Mouse (Mus musculus): ENCODE measurements around the gene Ppargc1a.

The Ppargc1a gene

DNA sequence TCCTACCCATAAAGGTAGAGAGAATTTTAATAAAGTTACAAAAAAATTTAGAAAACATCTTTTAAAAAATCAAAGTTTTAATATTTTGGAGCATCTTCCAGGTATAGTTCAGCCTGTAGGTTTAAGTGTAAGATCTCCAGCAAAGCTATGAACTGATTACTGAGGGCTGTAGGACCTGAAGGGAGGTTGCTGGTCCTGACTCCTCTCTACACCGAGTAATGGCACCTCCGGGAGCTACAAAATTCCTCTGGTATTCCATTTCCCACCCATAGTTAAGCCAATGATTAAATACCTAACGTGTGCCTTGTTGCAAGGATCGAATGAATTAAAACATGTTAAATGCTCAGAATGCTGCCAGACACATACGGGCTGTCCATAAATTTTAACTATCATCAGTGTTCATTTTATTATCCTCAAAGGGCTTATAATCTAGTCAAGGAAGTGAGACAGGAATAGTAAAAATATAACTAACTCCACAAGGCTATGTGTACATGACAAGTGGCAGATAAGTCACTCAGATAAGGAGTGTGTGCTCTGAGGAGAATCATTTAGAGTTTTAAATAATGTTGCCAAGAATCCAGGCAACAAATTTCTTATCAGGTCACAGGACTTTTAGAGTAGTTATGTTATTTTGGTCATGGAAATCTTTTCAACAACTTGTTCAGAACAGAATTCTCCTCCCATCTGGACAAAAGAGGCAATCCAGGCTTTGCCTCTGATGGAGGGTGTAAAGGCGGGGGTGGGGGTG is 49.9 kb downstream of the Ppargc1a start:
- no peak for DNase-seq (ENCODE audit: low read depth in 2 of 2, low spot score in 2 of 2)

DNA sequence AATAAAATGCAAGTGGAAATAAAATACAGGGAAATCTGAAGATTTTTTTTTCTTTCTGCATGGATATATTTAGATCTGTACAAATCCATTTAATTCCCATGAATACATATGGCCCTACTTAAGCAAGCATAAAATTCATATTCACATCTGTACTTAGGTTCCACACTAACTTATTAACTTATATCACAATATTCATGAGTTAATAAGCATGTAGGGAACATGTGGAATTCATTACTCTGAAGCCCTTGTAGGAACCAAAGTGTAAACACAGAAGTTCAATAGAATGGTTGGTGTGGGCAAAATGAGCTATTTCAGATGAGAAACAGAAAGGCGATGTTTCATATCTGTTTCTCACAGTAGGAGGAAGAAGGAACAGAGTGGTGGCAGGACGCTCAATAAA is 62.9 kb downstream of the Ppargc1a start:
- DNase-seq (ENCODE audit: low read depth in 2 of 2, low spot score in 2 of 2), result no peak

DNA sequence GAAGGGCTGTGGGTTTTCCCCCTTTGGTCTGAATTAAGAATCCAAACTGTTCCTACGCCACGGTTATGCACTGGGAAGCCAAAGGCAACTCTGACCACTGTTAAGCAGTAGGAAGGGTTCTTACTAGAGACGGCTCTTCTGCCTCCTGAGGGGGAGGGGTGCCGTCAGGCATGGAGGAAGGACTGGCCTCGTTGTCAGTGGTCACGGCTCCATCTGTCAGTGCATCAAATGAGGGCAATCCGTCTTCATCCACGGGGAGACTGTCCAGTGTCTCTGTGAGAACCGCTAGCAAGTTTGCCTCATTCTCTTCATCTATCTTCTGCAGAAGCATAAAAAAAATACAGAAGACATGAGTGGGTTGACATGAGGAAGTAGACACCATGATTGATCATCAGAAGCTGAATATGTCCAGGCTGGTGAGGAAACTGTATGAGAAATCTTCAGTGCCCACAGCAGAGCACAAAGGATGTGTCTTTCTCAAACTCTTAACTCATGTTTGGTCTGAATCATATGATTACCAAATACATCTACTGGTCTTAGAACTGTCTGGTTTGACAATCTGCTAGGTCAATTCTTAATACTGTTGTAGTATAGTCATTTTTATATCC is 69.5 kb downstream of the Ppargc1a start:
- no peak for DNase-seq (ENCODE audit: low read depth in 2 of 2, low spot score in 2 of 2)

DNA sequence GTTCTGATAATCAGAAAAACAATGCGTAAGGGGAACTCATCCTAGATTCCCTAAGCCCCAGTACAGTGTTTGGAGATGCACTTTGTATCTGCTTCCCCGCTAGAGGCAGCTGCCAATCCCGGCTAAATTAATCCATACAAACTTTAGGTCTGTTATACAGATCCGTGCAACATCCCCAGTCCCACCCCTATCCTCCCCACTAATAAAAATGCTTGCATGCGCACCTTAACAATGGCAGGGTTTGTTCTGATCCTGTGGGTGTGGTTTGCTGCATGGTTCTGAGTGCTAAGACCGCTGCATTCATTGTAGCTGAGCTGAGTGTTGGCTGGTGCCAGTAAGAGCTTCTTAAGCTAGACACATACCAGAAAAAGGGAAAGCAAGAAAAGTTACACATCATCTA is 72.1 kb downstream of the Ppargc1a start:
- DNase-seq (ENCODE audit: low read depth in 2 of 2, low spot score in 2 of 2), result no peak

DNA sequence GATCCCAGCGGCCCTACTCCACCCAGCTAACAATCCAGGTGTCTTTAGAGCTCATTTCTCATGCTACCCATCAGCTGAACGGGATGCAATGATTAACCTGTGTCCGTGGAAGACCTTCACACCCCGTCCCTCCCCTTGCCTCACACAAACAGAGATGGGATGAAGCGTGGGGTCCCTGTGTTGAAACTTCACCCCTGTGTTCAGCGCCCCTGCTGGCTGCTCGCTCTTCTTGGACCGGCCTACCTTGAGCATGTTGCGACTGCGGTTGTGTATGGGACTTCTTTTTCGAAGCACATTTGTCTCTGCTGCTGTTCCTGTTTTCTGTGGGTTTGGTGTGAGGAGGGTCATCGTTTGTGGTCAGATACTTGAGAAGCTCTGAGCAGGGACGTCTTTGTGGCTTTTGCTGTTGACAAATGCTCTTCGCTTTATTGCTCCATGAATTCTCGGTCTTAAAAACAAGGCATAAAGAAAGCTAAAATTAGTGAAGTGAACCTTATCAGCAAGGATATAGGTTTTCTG is 73.1 kb downstream of the Ppargc1a start:
- no peak for DNase-seq (ENCODE audit: low read depth in 2 of 2, low spot score in 2 of 2)

DNA sequence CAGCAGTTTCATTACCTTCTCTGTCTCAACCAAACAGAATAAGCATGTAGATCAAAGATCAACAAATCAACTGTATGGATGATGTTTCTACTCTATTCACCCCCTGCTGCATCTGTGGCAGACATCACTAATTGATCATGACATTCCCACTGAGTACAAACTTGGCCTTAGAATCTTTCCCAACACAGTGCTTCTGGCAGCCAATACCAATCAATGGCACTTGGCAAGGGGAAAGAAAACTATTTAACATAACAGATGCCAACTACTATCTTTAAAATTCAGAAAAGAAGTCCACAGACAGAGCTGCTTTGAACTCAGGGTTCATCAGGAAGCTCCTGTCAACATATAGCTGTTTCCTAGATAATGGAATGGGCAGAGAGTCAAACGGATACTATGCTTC is 83.8 kb downstream of the Ppargc1a start:
- DNase-seq (ENCODE audit: low read depth in 2 of 2, low spot score in 2 of 2), result no peak

DNA sequence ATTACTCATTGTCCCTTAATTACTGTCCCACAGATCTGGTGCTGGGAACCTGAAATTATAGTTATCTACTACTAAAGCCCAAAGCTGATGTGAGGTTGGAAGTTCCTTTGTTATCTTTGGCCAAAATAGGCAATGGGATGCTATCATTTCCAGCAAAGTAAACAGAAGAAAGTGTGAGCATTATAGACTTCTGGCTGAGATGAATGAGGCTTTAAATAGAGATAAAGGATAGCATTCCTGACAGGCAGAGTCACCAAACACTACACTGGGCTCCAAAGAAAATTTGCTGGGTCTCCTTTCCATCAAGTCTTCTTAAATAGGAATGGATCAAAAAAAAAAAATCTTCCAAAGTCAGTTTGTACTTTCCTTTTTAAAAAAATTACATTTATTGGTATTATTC is 87.7 kb downstream of the Ppargc1a start:
- DNase-seq (ENCODE audit: low read depth in 2 of 2, low spot score in 2 of 2), result no peak

DNA sequence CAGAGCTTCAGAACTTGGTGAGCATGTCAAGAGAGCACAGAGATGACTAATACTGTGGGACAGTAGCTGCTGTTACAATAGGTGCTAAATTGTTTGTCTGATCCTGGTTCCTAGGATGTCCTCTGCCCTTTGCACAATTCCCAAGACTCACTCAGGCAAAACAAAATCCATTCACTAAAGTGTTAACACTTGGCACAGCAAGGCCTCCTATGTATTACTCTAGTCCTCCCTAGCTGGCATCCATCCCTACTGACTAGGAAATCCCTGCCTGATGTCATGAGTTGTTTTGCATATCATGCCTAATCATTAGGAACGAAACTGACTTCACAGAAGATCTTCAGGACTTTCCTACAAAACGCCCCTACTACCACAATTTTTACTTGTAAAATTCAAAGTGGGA is 88.1 kb downstream of the Ppargc1a start:
- no peak for DNase-seq (ENCODE audit: low read depth in 2 of 2, low spot score in 2 of 2)

DNA sequence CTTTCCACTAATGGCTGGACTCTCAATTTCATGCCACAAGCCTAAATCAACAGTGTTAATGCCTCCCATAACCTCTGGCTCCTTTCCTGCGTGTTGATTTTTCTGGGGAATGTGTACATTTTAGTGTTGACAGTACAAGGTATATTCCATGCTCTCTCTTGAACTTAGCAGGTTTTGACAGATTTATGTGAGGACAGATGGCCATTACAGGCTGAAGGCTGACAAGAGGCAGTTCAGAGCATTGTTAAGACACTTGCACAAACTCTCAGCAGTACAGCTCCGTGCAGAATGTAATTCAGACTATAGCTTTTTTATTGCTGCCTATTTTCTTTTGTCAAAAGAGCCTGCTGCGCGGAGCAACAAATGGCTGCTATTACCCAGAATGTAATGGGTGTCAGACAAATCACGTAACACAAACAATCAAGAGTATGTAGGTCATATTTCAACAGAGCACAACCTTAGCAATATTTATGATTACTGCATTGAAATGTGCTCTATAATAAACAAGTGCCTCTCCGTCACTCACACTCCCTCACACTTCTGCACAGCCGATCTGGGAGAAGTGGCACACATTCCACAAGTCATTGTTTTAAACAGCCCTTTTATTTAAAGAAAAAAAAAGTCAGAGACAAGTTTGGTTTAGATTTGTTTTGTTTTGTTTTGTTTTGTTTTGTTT is 89.1 kb downstream of the Ppargc1a start:
- DNase-seq (ENCODE audit: low read depth in 2 of 2, low spot score in 2 of 2), result no peak

DNA sequence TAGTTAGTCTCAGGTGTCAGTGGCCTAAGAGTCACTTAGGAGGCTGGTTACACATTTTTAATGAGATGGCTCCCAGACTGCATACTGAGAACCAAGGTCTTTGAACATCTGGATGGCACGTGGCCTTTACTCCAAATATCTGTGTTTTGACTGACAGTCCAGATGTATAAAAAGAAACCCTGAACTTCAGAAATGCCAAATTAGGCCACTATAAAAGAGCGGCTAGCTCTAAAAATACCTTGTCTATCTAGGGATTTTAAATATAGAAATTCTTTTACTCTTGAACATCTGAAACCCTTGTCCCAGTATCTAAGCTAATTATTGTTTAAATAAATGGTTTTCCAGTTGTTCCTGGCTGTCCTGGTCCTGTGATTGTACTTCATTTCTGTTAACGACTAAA is 90.4 kb downstream of the Ppargc1a start:
- no peak for DNase-seq (ENCODE audit: low read depth in 2 of 2, low spot score in 2 of 2)

DNA sequence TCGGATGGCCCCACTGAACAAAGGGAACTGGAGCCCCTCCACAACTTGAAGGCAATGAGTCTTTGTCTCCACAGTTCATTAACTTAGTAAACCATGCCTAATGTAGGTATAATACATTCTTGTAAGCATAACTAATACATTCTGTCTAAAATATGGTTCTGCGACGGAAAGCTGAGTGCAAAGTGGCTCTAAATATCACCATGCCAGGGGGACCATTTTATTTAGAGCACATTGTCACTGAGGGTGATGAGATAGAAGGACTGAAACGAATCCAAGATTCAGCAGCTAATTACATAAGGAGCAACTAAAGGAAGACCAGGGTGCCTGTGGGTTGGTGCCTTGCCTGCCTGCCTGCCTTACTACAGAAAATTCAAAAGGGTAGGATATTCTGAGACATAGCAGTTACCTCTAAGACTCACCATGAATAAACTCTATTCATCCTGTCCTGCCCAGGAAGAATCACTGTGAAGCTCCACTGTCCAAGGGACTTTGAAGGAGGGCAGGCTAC is 92.4 kb downstream of the Ppargc1a start:
- no peak for DNase-seq (ENCODE audit: low read depth in 2 of 2, low spot score in 2 of 2)

DNA sequence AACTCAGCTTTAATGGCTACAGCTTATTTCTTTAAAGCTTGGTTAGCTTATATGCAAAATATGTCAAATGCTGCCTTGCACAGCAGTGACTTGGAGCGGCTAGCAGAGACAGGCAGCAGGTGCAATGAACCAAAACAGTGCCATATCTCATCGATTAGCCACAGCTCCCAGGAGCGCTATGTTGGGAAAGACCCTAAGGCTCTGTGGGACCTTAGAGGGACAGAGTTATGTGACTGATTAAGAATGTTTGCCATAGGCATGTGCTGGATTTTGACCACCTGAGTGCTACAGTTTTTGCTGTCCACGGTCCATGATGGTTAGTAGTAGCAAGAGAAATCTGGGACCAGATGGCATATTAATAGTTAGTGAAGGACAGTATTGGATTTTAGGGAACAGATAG is 95.9 kb downstream of the Ppargc1a start:
- DNase-seq (ENCODE audit: low read depth in 2 of 2, low spot score in 2 of 2), result no peak

DNA sequence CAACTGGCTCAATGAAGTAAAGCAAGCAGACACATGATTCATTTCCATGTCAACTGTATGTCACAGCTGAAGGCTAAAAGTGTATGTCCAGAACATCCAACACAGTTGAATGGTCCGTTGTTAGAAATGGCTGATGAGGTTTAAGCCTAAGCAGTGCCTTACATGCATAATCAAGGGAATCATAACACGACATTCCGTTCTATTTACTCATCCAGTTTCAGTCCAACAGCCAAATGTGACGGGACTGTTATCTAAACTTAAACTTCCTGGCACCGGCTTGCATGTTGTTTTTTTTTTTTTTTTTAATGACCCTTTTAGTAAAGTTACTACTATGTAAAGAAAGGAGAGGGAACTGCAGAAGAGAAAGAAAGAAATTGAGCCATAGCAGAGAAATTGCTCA is 101.5 kb downstream of the Ppargc1a start:
- DNase-seq (ENCODE audit: low read depth in 2 of 2, low spot score in 2 of 2), result no peak

DNA sequence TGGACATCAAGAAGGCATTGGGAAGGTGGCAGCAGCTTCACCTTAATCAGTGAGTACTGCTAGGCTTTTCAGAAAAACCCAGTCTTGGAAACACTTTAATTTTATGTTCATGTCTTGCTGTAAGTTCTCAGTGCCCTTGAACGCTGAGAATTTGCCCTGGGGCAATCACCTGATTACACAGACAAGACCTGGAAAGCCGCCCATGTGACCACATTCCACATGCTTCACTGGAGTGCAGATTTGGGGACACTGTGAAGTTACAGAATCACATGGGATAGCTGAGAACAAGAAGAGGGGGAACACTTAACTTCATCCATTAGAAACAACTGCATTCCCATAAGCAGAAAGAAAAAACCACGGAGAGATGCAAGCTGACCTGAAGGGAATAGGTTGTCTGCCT is 115.5 kb downstream of the Ppargc1a start:
- DNase-seq (ENCODE audit: low read depth in 2 of 2, low spot score in 2 of 2), result no peak

DNA sequence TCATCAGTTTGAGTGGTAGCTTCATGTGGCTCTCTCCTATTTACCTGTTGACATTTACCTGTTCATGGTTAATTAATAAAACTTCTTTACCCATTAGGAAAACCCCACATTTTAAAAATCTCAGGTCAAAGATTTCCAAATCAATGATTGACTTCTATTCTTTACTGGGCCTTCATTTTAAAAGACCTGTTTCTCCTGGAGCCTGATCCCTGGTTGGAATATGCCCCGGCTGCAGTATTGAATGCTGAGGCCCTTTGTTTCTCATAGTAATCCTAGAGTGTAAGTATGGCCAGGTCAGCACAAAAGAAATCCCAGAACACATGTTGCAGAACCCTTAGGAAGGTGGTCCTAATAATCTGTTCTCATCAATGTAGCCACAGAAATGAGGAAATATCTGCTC is 119.9 kb downstream of the Ppargc1a start:
- no peak for DNase-seq (ENCODE audit: low read depth in 2 of 2, low spot score in 2 of 2)

DNA sequence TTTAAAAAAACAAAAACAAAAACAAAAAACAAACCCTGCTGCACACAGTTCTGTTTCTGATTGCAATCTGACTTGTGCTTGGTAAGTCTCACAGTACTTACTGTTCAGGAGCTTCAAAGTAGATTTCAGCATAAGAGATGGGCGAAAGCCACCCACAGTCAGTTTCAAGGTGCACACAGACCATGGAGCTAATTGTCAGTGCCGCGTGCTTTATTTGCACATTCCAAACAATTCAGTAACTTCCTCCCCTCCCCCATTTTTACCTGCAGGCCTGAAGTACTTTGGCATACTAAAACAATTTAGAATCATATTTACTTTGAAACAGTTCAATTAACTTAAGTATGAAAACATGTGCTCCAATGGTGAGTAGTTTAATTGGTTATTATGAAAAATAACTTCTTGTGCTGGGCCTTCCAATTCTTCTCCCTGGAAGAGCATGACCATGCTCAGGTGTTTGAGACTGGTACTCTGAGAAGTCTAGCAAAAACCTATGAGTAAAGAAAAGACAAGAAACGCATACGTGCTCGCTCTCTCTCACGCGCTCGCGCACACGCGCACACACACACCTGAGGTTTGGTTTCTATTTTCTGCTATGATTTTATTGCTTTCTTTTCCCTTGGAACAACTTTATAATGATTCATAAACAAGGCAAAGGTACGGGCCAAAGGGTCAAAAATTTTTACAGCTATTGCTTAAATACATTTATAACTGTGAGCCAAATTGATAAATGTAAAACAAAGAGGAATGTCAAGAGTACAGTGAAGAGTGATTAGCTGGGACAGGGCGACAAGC is 121.0 kb downstream of the Ppargc1a start:
- DNase-seq (ENCODE audit: low read depth in 2 of 2, low spot score in 2 of 2), result no peak

DNA sequence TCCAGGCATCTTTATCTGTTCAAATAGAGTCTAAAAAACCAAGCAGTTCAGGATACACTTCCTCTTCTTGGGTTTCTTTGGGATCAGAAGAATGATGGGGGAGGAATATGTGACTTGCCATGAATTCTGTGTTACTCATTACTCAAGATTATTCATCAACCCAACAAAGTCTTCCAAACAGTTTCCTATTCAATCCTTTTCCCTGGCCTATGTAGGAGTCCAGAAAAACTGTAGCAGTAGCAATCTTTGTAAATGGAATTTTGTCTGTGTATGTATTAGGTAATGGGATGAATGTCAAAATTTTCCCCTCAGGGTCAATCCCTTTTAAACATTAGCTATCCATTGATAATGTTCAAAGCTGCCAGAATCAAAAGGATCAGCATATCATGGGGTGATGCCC is 121.8 kb downstream of the Ppargc1a start:
- DNase-seq (ENCODE audit: low read depth in 2 of 2, low spot score in 2 of 2), result no peak

DNA sequence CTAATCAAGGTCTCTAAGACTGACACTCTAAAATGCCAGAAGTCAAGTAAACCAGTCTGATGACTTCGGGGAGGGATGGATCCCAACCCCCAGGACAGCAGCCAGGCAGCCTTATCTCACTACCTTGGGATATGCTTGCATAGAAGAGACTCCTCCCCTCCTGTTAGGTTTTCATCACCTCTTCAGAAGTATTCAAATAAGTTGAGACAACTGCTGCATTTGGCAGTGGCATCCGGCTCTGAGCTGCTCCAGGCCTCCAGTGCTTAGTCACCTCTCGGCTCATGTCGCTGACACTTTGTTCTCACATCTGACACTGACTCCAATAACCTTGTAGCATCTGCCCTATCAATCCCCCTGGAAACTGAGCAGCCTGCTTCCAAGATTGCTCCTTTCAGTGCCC is 127.8 kb downstream of the Ppargc1a start:
- no peak for DNase-seq (ENCODE audit: low read depth in 2 of 2, low spot score in 2 of 2)

DNA sequence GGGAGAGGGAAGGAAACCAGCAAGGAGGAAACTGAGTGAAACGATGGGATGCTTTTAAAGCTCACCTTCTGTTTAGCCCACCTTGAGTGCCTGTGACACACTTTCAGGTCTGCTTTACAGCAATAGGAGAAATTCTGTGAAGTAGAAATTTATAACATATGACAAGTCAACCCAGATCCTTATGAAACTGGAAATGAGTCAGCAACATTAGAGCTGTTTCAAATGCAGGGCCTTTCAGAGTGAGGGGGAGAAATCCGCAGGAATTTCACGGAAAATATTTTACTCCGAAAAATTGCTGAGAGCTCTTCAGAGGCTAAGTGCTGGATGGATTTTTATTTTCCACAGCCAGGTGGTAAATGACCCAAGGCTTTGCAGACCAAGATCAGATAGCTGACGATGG is 133.6 kb downstream of the Ppargc1a start:
- no peak for DNase-seq (ENCODE audit: low read depth in 2 of 2, low spot score in 2 of 2)

DNA sequence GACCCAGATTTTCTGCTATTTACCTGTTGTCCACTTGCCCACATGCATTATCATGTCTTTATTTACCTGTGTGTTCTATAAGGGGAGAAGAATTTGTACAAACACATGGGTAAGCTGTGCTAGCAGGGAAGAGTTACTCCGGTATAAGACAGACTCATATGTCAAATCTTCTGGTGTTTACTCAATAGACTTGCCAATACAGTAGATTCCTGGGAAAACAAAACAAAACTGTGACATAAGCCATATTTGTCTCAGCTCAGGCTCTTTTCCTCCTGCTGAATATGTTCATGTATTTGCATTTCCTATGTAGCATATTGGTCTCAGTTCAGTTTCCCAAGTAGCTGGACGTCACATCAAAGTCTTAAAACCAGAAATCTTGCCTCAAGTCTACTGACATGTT is 135.0 kb downstream of the Ppargc1a start:
- DNase-seq (ENCODE audit: low read depth in 2 of 2, low spot score in 2 of 2), result no peak

DNA sequence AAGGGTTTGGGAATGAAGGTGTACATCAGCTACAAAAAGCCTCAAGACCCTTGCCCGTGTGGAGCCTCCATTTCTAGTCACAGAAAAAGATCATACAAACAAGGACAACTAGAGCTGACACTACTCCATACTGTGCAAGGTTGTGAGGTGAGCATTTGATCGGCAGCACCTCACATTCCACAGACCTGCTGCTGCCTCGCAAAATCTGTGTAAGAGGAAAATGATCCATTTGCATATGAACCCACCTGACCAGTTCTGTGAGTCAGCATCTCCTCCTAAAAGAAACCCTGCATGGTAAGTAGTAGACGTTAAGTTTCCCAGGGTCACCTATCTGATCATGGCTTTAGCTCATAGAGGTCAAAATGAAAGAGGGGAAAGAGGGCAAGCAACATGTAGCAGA is 135.5 kb downstream of the Ppargc1a start:
- no peak for DNase-seq (ENCODE audit: low read depth in 2 of 2, low spot score in 2 of 2)

Measured in CD8-positive naive resting alpha-beta T cell, adult 2 months (primary cell).